Mouse (Mus musculus): Measurements from ENCODE around the gene Lrrc9. TPM values are rescaled to one million over a fixed set of nuclear protein-coding genes. Genes with fewer than 3 reads are reported as not detected.

Gene Lrrc9
- total and polyA plus RNA-seq, 2 experiments = under 0.01 TPM; not detected in 1

DNA sequence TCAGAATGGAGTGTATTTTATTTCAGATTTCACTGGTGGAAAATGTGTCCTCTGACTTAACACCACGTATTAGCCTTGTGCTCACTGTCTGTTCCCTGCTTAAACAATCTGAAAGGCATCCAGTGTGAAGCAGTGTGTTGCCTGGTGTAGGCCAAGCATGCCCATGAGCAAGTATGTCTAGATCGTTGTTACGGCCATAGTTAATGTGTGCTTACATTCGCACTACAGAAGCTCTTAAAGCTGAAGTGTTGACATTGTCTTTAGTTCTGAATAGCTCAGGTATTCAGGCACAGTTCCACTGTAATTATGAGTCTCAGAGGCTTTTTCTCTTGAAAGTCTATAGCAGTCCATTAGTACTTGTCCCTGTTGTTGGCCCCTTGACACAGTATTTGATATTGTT is 112.7 kb downstream of the Lrrc9 start:
- Histone ChIP-seq H3K4me3 (ENCODE audit: insufficient read depth, low read depth, low read length) (no peak overlapping the region), H3K27ac (replicated peaks; ENCODE audit: insufficient read depth, low read depth, low read length) (no peak overlapping the region), H3K9ac (ENCODE audit: low read depth, low read length) (no peak overlapping the region), H3K27me3 (ENCODE audit: control insufficient read depth, insufficient read depth, low read length) (no peaks in the 10 kb centered on the region), H3K4me1 (ENCODE audit: control insufficient read depth, insufficient read depth, low read length) (no peaks in the 10 kb centered on the region), H3K36me3 (ENCODE audit: control insufficient read depth, insufficient read depth, low read length) (peaks cover 1% of the 10 kb centered on the region; the same call in 1 of the 2 replicates), H3K79me2 (ENCODE audit: control insufficient read depth, insufficient read depth, low read length) (no peaks in the 10 kb centered on the region)
- no peak for TF ChIP-seq POLR2A (IDR thresholded peaks at IDR 0.05; ENCODE audit: extremely low read depth, insufficient read depth, low read length)
- no peak for TF ChIP-seq CTCF (IDR thresholded peaks at IDR 0.05; ENCODE audit: low read depth, low read length)
- no peak for DNase-seq (ENCODE audit: extremely low read depth, low read depth, low spot score)
- 88% methylated on average over 4 of the region's 4 CpGs for WGBS

DNA sequence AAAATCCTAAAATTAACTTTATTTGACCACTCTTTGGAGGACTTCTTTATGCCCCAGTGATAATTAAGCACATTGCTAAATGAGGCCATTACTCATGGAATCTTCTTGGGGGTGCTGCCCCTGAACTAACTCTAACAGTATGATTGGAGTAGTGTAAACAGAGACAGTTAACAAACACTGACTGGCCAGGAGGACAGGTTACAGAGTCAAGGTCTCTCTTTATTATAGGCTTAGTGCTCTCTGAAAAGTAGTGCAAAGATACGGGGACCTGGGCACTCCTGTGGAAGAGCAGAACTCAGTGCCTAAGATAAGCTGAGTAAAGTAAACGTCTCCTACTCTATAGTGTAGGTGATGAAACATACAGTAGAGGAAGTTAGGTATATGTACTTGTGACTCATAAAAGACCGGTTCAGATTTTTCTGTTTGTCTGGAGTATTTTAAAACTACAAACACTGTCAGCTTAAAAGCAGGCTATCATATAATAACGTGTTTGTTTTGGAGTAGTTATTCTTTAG is 122.7 kb downstream of the Lrrc9 start:
- no peaks in the 10 kb centered on the region for H3K79me2 ChIP-seq (ENCODE audit: control insufficient read depth, insufficient read depth, low read length)
- TF ChIP-seq POLR2A (IDR thresholded peaks at IDR 0.05; ENCODE audit: extremely low read depth, insufficient read depth, low read length) (no peak), CTCF (IDR thresholded peaks at IDR 0.05; ENCODE audit: low read depth, low read length) (no peak)
- 36% methylated on average over 4 of the region's 4 CpGs for WGBS
- H3K4me3 ChIP-seq (ENCODE audit: insufficient read depth, low read depth, low read length) = no peak overlapping the region
- no peaks in the 10 kb centered on the region for H3K27me3 ChIP-seq (ENCODE audit: control insufficient read depth, insufficient read depth, low read length)
- no peaks in the 10 kb centered on the region; the same call in 1 of the 2 replicates for H3K36me3 ChIP-seq (ENCODE audit: control insufficient read depth, insufficient read depth, low read length)
- no peak overlapping the region for H3K9ac ChIP-seq (ENCODE audit: low read depth, low read length)
- DNase-seq (ENCODE audit: extremely low read depth, low read depth, low spot score) = peak; percentile 70
- no peak overlapping the region for H3K27ac ChIP-seq (replicated peaks; ENCODE audit: insufficient read depth, low read depth, low read length)
- H3K4me1 ChIP-seq (ENCODE audit: control insufficient read depth, insufficient read depth, low read length) = no peaks in the 10 kb centered on the region; the same call in 1 of the 2 replicates

Other genes starting within 250 kb of the Lrrc9 start
- gene Rtn1, start 32.8 kb upstream of the Lrrc9 start, total RNA-seq (2014; rRNA removed) = 0.46 and 0.47 TPM in 2 replicates
- 0.76 and 1.4 TPM in 2 replicates for gene Rtn1, start 32.8 kb upstream of the Lrrc9 start, polyA plus RNA-seq (2012; rRNA removed)
- 4.2 and 5.2 TPM in 2 replicates for gene Pcnx4, start 94.5 kb downstream of the Lrrc9 start, total RNA-seq (2014; rRNA removed)
- 2.3 and 2.5 TPM in 2 replicates for gene Pcnx4, start 94.5 kb downstream of the Lrrc9 start, polyA plus RNA-seq (2012; rRNA removed)
- 72.0 and 103 TPM in 2 replicates for gene Gm4756, start 207.8 kb downstream of the Lrrc9 start, total RNA-seq (2014; rRNA removed)
- gene Gm4756, start 207.8 kb downstream of the Lrrc9 start, polyA plus RNA-seq (2012; rRNA removed) = 117 and 146 TPM in 2 replicates
- 58.5 and 70.3 TPM in 2 replicates for gene Dhrs7, start 223.0 kb downstream of the Lrrc9 start, total RNA-seq (2014; rRNA removed)
- 37.2 and 41.8 TPM in 2 replicates for gene Dhrs7, start 223.0 kb downstream of the Lrrc9 start, polyA plus RNA-seq (2012; rRNA removed)